Mouse (Mus musculus) liver, postnatal 0 days (tissue): Measurements from ENCODE around the gene Mpp2.

Experiments used
- CTCF ChIP-seq: sonication (generic); IDR thresholded peaks from 2 replicates; pipeline ENCODE4 v1.5.1; 2016; ENCODE audit warnings: antibody characterized with exemption, low read depth
- EP300 ChIP-seq: IDR thresholded peaks from 2 replicates; pipeline ENCODE4 v1.6.1; 2016; ENCODE audit warnings: antibody characterized with exemption, low read depth, mild to moderate bottlenecking

GRCm38 (mm10) chr11:102034887-102035286 is 53.4 kb downstream of the Mpp2 start:
- TF ChIP-seq CTCF (no peak), EP300 (no peak)
